Mouse (Mus musculus) urinary bladder, postnatal 10 days (tissue): Measurements from ENCODE around the gene Mis12.
A peak's percentile ranks its signal among the peaks of the same experiment; 100 is the strongest.

Experiments used
- DNase-seq: peaks from one replicate; pipeline ENCODE4 v3.0.0; 2022; ENCODE audit warnings: low spot score

The Mis12 gene

DNA sequence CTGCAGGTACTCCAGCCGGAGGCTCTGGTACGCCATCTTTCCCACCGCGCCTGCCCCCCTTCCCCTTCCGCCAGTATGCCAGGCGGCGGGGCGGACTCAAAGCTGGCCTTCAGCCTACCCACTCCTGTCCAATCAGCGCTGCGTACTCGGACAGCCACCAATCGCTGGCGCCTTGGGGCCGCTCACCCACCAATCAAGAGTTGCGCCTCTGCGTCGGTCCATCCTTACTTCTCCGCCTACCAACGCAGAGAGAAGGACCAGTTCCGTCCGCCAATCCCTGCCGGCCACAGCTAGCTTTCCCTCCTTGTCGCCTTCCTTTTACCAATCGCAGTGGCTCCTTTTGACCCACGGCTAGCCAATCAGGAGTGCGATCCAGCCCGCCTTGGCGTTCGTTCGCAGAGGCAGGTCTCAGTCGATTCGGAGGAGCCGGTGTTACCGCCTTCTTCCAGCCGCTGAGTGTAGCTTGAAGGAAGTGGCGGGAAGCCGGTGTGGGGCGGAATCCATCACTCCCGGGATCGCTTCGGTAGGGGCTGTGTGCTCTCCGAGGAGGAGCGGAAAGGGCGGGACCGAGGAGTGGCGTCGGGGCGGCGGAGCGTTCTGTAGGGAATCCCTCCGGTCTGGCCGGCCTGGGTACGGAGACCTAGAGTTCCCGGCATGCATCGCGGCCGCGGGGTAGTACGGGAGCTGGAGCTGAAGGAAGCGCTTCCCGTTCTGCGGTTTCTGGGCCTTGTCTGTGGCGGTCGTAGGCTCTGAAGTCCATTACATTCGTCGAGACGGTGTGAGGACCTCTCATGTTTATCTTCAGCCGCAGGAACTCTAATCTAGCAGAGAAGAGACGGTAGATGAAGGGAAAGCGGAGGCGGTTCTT lies at the start of gene Mis12, which contains the start of gene Derl2:
Mis12 (plus strand) TSS at position 411 of the 868 bp plus-strand sequence.
Derl2 (minus strand) TSS at position 641 of the 868 bp plus-strand sequence.
- DNase-seq = peak; percentile 93

DNA sequence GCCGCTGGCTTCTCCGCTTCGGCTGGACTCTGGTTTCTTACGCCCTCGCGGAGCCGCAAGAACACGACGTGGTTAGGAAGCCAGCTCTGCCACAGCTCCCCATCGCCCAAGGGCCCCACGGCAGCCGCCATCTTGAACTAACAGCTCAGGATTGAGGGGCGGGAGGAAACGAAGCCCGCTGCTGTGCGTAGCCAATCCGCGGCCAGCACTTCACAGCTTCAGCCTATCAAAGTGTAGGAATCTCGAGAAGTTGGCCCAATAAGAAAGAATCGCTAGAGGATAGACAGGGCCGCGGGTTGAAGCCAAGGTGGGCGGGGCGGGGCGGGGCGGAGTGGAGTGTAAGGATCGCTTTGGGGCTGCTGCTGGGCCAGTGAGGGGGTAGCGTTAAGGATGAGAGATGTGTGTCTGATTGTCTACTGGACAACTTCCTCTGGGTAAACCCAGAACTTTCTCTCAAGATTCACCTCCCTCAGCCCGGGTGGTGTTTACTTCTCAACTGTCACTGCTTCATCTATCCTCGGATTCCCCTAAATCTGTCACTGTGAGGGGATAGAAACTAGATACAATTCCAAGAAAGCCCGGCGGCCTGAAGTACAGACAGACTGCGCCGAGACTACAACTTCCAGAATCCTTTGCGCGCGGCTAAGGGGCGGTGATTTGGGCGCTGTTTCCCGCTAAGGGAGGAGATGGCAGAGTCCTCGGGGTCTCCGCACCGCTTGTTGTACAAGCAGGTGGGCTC lies 49.4 kb upstream of the Mis12 start, which contains the start of the genes Nup88 and Rpain:
Nup88 (minus strand) TSS at position 153 of the 739 bp plus-strand sequence.
Rpain (plus strand) TSS at position 393 of the 739 bp plus-strand sequence.
- peak; percentile 59 for DNase-seq

DNA sequence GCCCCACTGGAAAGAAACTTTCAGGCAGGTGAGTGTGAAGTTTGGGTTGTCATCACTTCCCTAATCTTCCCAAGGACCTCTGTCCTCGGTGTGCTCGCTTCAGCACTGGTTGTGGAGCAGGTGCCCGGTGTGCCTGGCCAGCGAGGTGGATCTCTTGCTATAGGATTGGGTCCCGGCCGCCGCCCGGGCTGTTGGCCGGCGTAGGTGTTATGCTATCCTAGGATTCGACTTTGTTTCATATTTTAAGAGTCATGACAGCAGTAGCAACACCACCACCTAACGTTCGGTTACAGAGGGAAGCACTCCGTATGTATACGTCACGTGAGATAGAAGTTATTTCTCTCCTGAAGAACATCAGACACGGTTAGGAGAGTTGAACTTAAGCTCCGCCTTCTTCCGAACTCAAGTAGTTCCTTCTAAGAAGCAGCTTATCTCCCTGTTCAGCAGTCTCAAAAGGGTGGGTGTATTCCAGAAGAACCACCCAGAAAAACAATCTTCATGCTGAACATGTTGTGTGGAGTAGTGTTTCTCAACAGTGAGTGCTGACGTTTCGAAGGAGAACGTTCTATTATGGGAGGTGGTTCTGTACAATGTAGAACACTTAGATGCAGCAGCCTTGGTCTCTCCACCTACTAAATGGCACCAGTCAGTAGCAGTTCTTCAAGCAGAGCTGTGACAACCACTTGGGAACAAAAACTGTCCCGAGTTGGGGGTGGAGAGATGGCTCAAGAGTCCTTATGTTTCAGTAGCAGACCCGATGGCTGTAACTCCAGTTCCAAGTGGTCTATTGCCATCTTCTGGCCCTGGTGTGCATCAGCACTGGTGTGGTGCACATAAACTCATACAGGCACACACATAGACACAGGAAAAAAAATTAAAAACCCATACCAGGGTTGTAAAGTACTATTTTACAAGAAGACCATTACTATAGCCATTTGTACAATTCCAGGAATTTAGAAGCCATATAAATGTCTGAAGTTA lies 48.6 kb upstream of the Mis12 start:
- no peak for DNase-seq

DNA sequence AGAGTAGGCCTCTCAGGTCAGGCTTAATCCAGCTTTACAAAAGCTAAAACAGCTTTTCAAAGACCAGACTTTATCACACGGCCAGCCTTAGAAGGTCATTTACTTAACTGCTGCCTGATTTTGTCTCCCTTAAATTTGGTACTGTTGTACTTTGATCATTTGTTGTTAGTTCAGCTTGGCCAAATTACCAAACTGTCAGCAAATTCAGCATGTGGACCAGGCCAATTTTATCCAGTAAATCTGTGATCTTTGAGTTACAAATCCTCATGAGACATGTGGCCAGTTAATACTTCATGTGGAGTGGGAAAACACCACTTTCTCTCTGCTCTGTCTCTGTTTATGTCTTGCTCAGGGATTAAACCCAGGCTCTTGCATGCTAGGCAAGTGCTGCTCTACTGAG lies 46.8 kb upstream of the Mis12 start:
- no peak for DNase-seq

DNA sequence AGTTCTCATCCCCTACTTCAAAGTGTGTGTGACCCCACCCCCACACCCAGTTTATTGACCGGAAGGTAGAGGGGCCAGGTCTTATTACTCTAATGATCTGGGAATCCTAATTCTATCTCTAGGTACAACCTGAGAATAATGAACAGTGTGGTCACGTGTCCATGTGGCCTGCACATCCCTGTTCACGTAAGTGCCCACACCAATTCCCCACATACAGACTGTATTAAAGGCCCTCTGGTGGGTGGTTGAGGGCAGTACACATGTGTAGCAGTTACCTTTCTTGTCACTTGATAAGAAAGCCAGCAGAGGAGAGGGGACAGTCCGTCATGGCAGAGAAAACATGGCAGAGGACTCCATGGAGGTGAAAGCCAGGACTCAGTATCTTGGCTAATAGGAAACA lies 45.5 kb upstream of the Mis12 start:
- no peak for DNase-seq

DNA sequence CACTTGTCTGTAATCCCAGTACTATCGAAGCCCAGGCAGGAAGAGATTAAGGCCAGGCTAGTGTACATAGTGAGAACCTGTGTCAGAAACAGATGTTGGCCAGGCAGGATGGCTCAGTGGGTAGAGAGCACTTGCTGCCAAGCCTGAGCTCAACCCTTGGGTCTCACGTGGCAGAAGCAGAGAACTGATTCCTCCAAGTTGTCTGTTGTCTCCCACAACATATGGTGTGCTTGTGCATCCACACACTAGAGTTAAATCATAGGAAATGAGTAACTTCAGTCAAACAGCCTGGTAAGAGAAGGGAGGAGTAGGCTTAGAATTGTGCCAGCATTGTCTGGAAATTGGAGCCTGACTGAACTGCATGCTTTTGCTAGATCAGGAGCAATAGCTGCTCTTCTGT lies 44.2 kb upstream of the Mis12 start:
- DNase-seq = no peak

DNA sequence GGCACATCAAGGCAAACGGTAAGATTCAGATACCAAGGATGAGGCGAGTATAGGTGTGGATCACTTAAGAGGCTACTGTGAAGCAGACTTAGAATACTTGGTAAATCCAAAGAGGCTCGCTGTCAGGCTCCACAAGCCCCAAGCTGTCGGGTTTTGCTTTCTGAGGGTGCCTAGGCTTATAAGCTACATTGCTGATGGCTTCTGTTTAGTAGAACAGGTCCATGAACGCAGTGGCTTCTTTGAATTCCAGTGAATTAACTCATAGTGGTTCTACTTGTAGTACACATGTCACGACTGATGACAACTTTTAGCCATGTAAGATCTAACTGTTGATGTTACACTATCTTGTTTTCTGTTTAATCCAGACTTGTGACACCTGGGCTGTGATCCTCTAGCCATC lies 42.1 kb upstream of the Mis12 start:
- no peak for DNase-seq

DNA sequence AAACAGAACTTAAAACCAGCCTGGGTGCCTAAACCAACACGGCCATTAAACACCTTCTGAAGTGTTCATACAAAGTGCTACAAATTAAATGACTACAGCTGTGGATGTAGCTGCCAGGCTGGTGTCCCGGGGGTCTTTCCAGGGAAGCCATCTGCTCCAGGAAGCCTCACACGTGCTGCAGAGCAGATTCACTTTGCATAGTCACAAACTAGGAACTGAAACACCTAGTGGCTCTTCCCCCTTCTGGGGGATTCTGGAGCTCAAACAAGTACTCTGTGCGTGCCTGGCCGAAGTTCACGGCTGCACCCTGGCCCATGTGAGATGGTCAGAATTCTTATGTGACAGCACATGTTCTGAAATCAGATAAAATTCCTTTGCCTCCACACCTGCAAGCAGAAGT lies 39.2 kb upstream of the Mis12 start:
- no peak for DNase-seq

DNA sequence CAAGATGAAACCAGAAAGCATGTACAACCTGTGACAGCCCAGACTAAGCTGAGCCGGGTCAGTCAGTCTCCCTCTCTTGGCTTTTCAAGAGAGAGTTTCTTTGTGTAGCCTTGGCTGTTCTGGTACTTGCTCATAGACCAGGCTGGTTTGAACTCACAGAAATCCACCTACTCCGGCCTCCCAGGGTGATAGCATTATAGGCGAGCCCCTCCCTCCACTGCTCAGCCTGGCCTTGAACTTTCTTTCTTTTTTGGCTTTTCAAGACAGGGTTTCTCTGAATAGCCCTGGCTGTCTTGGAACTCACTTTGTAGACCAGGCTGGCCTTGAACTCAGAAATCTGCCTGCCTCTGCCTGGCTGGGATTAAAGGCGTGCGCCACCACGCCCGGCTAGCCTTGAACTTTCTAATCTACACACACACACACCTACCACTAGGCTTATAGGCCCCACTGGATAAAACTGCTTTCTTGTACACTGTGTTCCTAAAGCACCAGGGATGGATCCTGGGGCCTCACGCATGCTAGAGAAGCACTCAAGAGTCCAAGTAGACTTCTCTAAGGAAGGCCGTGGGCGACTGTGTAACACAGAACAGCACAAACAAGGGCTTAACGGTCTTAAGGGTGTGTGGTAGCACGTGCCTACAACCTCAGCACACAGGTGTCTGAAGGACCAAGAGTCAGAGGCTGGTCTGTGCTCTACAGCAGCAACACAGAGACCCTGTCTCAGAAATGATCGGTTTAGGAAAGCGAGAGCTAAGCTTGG lies 38.5 kb upstream of the Mis12 start:
- DNase-seq = no peak

DNA sequence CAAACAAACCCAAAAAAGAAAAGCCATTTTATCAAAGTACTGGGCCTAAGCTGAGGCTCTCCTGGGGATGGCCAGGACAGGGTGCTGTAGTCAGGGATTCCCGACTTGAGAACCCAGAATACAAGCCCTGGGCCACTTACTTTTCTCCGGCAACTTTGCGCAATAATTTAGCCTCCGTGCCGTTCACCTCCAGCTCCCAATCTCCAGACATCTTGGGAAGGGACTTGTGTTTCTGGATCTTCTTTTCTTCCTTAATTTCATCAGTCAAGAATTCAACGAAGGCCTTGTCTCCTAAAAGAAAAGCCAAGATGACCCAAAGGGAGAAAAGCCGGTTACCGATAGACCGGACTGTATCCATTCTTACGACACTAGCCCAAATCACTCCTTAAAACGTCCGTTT lies 37.4 kb upstream of the Mis12 start:
- no peak for DNase-seq

DNA sequence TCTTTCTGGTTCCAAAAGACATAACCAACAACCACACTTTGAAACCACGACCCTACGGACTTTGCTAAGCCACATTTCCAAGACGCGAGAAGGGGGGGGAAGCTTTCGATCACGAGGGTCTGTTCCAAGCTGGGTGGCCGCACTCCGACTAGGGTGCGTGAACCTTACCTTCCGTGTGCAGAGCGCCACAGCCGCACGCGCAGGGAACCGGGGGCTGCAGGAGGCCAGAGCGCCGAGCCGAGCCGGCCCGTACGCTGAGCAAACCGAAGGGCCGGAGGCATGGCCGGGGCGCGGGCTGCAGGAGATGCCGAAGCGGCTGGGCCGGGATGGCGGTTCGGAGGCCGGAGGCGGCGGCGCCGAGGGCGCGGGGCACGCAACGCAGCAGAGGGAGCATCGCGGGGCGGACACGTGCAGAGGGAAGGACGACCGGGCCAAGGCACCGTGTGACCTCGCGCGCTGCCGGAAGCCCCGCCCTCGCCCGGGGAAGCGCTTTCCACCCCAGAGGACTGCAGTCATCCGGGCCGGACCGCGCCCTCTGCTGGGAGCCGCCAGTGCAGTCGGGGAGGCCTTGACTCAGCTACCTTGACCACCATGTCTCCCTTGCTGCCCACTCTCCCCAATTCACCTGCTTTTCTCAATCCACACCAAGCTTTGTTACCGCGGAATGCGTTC lies 36.7 kb upstream of the Mis12 start, which contains the start of gene C1qbp:
C1qbp (minus strand) TSS at position 470 of the 672 bp plus-strand sequence.
- DNase-seq = peak; percentile 94

DNA sequence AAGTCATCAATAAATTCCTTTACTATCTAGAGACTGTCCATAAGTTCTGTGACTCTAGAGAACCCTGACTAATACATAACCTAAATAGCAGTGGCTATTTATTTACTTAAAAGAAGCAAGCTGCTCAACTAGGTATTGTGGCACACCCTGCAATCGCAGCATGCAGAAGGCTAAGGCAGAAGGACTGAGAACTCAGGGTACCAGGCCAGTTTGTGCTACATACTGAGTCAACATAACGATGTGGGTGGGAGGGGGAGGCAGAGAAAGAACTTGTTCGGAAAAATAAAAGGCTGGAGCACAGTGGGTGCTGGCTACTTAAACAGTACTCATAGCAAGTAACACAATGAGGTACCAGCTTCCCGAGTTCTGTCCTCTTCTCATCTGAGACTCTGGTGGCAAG lies 18.2 kb upstream of the Mis12 start:
- no peak for DNase-seq

DNA sequence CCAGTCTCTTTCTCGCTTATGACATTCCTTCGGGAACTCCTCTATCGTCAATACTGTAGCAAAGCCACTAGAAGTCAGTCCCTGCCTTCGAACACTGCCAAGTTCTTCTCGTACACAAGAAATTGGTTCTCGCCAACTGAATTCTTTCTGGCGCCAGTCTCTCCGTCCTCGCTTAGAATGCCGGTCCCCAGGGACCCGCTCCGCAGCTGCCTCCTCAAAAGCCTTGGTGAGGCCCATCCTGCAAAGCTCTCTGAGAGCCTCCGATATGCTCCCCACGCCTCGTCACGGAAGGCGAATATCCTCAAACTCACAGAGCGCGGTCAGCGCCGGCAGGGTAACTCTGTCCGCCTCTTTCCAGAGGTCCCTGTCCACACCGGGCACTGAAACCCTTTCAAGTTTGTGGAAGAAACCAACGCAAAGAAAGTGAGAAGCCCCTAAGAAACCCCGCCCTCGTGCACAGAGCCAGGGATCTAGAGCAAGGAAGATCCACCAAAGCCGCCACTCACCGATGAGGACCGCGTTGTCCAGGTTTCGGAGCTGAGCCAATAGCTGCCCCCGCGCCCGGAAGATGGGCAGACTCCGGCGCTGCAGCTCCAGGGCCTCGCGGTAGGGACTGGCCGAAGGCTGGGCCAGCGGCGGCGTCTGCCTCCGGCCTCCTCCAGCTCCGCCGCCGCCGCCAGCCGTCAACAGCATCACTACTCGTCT lies 15.6 kb upstream of the Mis12 start:
- no peak for DNase-seq

DNA sequence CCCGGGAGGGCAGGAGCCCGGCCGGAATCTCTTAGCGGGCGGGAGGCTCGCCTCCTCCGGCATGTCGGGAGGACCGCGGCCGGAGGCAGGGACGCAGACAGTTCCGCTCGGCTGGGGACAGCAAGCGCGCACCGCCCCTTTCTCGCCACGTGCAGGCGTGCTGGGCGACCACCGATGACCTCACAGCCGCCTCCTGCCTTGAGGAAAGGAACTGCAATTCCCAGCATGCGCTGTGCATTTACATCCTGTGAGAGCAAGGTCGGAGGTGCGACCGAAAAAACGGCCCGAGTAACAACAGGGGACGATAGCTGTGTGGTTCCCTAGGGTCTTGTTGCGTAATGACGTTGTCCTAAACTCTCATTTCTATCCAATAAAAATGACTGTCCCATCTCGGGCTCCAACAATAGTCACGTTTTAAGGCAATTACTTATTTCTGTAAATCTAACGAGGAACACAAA lies 15.1 kb upstream of the Mis12 start, which contains the start of gene Dhx33:
Dhx33 (minus strand) TSS at position 122 of the 458 bp plus-strand sequence.
- DNase-seq = peak; percentile 78

DNA sequence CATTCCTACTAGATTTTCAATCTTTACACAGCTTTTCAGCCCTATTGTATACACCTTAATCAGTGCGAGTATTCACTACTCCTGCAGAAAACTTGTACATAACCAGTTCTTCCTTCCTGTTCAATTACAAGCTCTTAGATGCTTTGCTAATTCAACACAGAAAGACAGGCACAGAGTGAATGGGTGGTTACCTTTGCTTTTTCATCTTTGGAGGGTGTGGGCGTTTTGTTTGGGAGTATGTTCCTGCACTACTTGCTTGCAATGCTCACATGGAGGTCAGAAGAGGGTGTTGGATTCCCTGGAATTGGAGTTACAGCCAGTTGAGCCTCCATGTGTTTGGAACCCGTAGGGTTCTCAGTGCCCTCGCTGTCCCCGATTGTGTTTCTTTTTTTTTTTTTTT lies 14.4 kb upstream of the Mis12 start:
- DNase-seq = no peak

DNA sequence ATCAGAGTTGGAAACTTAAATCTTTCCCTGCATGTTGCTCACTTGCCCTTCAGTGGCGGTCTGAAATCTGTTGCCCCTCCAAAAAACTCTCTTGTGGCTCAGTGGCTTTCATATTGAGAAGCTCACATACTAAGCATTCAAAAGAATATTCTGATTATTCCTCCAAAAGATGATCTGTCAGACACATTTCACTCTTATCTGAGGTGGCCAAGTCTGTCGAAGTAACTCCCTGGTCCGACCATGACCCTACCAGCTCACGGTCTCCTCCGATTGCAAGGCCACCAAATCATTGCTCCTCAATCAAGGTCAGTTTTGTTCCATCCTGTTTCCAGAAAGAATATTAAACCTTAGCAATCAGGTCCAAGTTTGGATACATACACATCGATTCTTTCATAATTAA lies 12.4 kb upstream of the Mis12 start:
- DNase-seq = no peak

DNA sequence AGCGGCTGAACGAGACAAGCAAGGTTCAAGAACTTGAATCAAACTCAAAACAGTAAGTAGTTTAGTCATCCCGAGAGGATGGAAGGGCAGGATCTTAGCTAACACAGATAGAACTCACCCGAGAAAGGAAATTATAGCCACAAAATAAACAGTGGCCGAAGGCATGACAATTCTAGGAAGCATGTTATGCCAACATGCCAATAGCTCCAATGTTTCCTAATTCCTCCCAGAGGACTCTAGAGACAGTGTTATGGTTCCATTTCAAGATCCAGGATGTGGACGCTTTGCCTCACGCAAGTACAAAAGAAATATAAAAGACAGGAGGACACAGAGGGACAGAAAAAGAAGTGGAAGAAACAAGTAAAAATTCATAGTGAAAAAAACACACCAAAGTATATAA lies 11.6 kb upstream of the Mis12 start:
- DNase-seq = no peak

DNA sequence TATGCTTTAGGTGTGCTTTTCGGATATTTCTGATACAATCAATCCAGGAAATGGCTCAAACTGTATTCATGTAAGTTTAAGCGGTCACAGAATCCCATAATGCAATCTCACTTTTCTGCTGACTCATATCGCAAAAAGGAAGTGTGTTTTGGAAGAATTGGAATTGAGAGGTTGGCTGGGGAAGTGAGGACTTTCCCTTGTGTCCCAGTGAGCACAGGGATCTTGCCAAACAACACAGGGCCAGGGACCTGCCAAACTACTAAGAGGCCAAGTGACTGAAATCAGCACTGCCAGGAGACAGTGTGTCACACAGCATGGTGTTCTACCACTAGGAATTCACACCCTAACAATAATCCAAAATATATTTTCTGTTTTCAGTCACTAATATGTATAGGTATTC lies 11.1 kb upstream of the Mis12 start:
- no peak for DNase-seq

DNA sequence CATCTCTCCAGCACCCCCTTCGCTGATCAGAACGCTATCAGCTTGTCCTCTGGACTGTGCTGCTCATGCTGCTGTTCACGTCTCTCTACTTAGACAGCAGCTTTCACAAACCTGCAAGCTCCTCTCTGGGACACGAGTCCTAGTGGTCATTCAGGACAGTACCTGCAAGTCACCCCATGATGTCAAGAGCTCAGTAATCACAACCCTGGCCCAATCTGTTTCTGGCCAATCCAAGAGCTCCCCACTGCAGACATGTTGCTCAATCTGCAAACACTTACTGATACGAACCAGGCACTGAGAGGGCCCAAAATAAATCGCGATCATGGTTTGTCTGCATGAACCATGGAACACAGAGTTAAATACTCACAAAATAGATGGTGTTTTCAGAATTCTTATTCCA lies 6.7 kb upstream of the Mis12 start:
- DNase-seq = no peak

DNA sequence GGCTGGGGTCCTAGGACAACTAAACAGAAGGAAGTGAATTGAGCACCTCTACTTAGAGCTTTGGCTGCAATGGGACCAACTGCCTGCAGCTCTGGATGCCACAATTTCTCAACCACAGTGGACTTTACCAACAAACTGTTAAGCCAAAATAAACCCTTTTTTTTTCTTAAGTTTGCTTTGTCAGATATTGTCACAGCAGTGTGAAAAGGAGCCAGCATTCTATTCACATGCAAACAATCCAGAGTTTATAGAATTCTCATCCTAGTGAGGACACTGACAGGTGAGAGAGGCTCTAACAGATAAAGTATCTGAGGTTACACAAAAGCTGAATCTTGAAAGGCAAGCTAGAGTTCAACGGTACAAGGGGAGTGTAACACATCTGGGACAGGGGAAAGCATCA lies 2.4 kb upstream of the Mis12 start:
- no peak for DNase-seq
